Mouse (Mus musculus): ENCODE measurements around the gene Itga9. TPM values are rescaled to one million over a fixed set of nuclear protein-coding genes. Genes with fewer than 3 reads are reported as not detected.

The Itga9 gene
- polyA plus RNA-seq, 1 experiment: 15.0 TPM

DNA sequence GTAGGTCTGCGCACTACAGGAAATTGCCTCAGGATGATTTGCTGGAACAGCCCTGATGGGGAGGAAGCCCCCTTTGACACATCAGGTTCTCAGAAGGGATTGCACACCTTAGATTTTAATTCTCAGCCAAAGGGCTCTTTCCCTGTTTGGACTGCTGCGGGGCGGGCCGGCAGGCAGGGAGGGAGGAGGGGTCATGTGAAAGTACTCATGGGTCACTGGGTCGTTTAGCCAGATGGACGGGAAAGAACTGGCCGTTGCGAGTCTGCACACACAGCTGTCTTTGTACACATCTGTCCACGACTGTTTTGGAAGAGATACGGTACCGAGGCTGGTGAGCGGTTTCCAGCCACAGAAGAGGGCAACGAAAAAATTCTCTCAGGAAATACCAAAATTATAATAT is 332.9 kb downstream of the Itga9 start:
- TF ChIP-seq CTCF (conservative IDR thresholded peaks at IDR 0.05; ENCODE audit: insufficient read depth, insufficient read length, low read depth, low read length) (no peak), POLR2A (IDR thresholded peaks at IDR 0.05; ENCODE audit: low read depth, low read length) (no peak)
- peak; percentile 79 for DNase-seq
- peaks cover 31% of the 10 kb centered on the region for H3K4me1 ChIP-seq (ENCODE audit: control insufficient read depth, insufficient read depth, low read length)
- H3K36me3 ChIP-seq (ENCODE audit: control insufficient read depth, insufficient read depth, low read length): no peaks in the 10 kb centered on the region
- 16% methylated on average over 13 of the region's 13 CpGs for WGBS
- H3K27ac ChIP-seq (ENCODE audit: insufficient read depth, low read depth, low read length): 0 out of 2 replicates have a peak overlapping the region, but pooled peaks have one; percentile 33
- H3K4me3 ChIP-seq (ENCODE audit: insufficient read depth, low read depth, low read length): no peak overlapping the region
- no peaks in the 10 kb centered on the region for H3K27me3 ChIP-seq (replicated peaks; ENCODE audit: control insufficient read depth, insufficient read depth, low read length)

DNA sequence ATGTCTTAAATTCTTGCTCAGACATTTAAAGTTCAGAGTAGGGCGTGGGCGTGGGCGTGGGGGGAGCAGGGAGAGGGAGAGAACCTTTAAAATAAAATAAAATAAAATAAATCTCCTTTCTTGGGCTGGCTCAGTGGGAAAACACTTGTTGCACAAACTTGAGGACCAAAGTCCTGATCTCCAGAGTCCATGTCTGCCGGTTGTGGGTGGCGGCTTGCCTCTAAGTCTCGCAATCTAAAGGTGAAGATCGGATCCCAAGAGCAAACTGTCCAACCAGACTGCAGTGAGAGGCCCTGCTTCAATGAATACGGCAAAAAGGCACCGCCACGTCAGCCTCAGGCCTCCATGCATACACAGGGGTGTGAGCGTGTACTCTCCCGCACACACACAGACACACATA is 333.3 kb downstream of the Itga9 start:
- peak; percentile 69 for DNase-seq
- no peak for TF ChIP-seq POLR2A (IDR thresholded peaks at IDR 0.05; ENCODE audit: low read depth, low read length)
- TF ChIP-seq CTCF (conservative IDR thresholded peaks at IDR 0.05; ENCODE audit: insufficient read depth, insufficient read length, low read depth, low read length): no peak
- H3K36me3 ChIP-seq (ENCODE audit: control insufficient read depth, insufficient read depth, low read length): no peaks in the 10 kb centered on the region
- no peaks in the 10 kb centered on the region for H3K27me3 ChIP-seq (replicated peaks; ENCODE audit: control insufficient read depth, insufficient read depth, low read length)
- H3K4me1 ChIP-seq (ENCODE audit: control insufficient read depth, insufficient read depth, low read length): peaks cover 31% of the 10 kb centered on the region
- H3K27ac ChIP-seq (ENCODE audit: insufficient read depth, low read depth, low read length): peak overlapping the region; percentile 33
- no peak overlapping the region for H3K4me3 ChIP-seq (ENCODE audit: insufficient read depth, low read depth, low read length)
- 57% methylated on average over 12 of the region's 12 CpGs for WGBS

DNA sequence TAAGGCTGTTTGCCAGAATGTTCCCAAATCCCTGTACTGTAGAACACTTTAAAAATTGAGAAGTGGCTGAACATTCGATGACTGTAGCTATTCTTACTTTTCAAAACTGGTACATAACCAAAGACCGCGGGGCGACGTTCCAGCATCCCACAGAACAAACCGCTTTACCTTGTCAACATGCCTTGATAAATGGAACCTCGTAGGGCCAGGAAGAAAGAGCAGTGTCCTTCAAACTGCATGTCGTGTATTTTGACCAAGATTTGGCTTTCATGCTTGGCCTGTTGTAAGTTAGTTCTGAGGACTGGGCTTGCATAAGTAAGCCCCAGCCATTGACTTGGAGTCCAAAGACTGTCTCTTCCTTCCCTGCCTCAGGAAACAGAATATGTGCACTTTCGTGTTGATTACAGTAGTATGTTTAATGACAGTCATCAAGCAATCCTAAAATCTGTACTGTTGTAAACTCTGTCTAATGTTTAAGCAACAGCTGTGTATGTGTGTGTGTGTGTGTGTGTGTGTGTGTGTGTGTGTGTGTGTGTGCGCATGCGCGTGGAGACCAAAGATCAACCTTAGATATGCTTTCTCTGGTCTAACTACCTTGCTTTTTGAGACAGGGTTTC is 334.2 kb downstream of the Itga9 start:
- Histone ChIP-seq H3K4me1 (ENCODE audit: control insufficient read depth, insufficient read depth, low read length) (peaks cover 30% of the 10 kb centered on the region), H3K4me3 (ENCODE audit: insufficient read depth, low read depth, low read length) (no peak overlapping the region), H3K27ac (ENCODE audit: insufficient read depth, low read depth, low read length) (peak overlapping the region; percentile 56), H3K27me3 (replicated peaks; ENCODE audit: control insufficient read depth, insufficient read depth, low read length) (no peaks in the 10 kb centered on the region), H3K36me3 (ENCODE audit: control insufficient read depth, insufficient read depth, low read length) (no peaks in the 10 kb centered on the region)
- DNase-seq: peak; percentile 63
- WGBS: 57% methylated on average over 12 of the region's 12 CpGs
- no peak for TF ChIP-seq CTCF (conservative IDR thresholded peaks at IDR 0.05; ENCODE audit: insufficient read depth, insufficient read length, low read depth, low read length)
- no peak for TF ChIP-seq POLR2A (IDR thresholded peaks at IDR 0.05; ENCODE audit: low read depth, low read length)

DNA sequence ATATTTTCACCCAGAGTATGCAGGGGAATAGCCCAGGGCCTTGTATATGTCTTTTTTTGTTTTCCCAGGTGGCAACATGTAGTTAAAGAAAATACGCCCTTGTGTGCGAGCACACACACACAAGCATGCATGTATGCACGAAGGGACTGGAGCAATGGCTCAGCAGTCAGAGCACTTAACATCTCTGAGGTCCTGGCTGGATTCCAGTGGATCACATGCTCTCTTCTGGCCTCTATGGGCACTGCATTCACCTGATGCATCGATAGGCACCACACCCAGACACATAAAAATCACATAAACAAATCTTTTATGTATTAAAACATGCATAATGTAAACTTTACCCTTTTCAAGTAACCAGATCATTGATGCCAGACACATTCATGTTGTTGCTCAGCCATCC is 335.5 kb downstream of the Itga9 start:
- H3K27me3 ChIP-seq (replicated peaks; ENCODE audit: control insufficient read depth, insufficient read depth, low read length): no peaks in the 10 kb centered on the region
- no peak for TF ChIP-seq CTCF (conservative IDR thresholded peaks at IDR 0.05; ENCODE audit: insufficient read depth, insufficient read length, low read depth, low read length)
- no peak for TF ChIP-seq POLR2A (IDR thresholded peaks at IDR 0.05; ENCODE audit: low read depth, low read length)
- H3K4me1 ChIP-seq (ENCODE audit: control insufficient read depth, insufficient read depth, low read length): peaks cover 20% of the 10 kb centered on the region
- DNase-seq: peak; percentile 55
- WGBS: 55% methylated on average over 4 of the region's 4 CpGs
- no peak overlapping the region for H3K4me3 ChIP-seq (ENCODE audit: insufficient read depth, low read depth, low read length)
- H3K27ac ChIP-seq (ENCODE audit: insufficient read depth, low read depth, low read length): no peak overlapping the region
- H3K36me3 ChIP-seq (ENCODE audit: control insufficient read depth, insufficient read depth, low read length): no peaks in the 10 kb centered on the region

DNA sequence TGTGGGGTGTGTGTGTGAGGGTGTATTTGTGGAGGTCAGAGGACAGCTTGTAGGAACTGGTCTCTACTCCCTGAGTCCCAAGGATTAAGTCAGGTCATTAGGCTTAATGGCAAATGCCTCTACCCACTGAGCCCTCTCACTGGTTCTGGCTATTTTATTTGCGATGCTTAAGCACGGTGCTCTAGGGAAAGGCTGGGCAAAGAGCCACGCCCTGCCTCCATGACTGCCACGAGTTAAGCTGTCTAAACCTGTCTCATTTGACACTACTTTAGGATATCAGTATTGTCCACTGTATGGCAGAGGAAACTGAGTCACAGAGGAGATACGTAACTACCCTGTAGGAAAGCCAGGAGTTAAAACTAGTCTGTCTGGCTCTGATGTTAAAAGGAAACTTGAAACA is 337.5 kb downstream of the Itga9 start:
- H3K27me3 ChIP-seq (replicated peaks; ENCODE audit: control insufficient read depth, insufficient read depth, low read length): no peaks in the 10 kb centered on the region
- DNase-seq: no peak
- WGBS: 48% methylated on average over 5 of the region's 5 CpGs
- peaks cover 25% of the 10 kb centered on the region for H3K4me1 ChIP-seq (ENCODE audit: control insufficient read depth, insufficient read depth, low read length)
- TF ChIP-seq CTCF (conservative IDR thresholded peaks at IDR 0.05; ENCODE audit: insufficient read depth, insufficient read length, low read depth, low read length) (no peak), POLR2A (IDR thresholded peaks at IDR 0.05; ENCODE audit: low read depth, low read length) (no peak)
- no peak overlapping the region for H3K4me3 ChIP-seq (ENCODE audit: insufficient read depth, low read depth, low read length)
- H3K27ac ChIP-seq (ENCODE audit: insufficient read depth, low read depth, low read length): no peak overlapping the region
- H3K36me3 ChIP-seq (ENCODE audit: control insufficient read depth, insufficient read depth, low read length): no peaks in the 10 kb centered on the region

DNA sequence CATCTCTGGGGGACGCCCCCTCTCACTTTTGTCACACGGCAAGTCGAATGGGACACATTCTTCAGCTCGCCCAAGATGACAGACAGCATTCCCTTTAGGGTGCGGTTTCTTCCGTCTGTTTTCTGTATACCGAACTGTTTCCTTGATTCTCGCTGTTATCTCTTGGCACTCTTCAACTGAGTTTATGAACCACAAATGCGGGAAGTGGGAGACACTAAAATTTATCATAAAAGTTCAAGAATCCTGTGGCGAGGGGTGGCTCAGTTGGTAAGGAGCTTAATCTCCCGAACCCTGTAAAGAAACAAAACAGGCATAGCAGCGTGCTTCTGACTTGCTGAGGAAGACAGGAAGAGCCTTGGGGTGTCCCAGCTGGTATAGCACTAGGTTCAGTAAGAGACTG is 337.9 kb downstream of the Itga9 start:
- H3K4me3 ChIP-seq (ENCODE audit: insufficient read depth, low read depth, low read length): no peak overlapping the region
- H3K4me1 ChIP-seq (ENCODE audit: control insufficient read depth, insufficient read depth, low read length): peaks cover 22% of the 10 kb centered on the region
- H3K36me3 ChIP-seq (ENCODE audit: control insufficient read depth, insufficient read depth, low read length): no peaks in the 10 kb centered on the region
- DNase-seq: no peak
- WGBS: 59% methylated on average over 12 of the region's 12 CpGs
- no peak for TF ChIP-seq CTCF (conservative IDR thresholded peaks at IDR 0.05; ENCODE audit: insufficient read depth, insufficient read length, low read depth, low read length)
- TF ChIP-seq POLR2A (IDR thresholded peaks at IDR 0.05; ENCODE audit: low read depth, low read length): no peak
- no peak overlapping the region for H3K27ac ChIP-seq (ENCODE audit: insufficient read depth, low read depth, low read length)
- H3K27me3 ChIP-seq (replicated peaks; ENCODE audit: control insufficient read depth, insufficient read depth, low read length): no peaks in the 10 kb centered on the region

DNA sequence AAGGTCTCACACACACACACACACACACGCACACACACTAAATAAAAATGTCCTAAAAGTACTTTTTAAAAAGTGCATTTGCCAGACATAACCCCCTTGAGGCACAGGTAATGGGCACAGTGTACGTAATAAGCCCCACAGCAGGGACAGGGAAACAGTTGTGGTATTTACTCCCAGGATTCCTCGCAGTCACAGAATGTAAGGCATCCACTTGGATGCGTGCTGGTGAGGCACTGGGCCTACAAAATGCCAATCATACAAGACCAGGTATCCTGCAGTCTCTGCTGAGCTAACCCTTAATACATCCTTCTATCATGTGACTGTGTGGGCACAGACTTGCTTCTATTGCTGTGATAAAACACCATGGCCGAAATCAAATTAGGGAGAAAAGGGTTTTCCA is 342.0 kb downstream of the Itga9 start:
- Histone ChIP-seq H3K4me1 (ENCODE audit: control insufficient read depth, insufficient read depth, low read length) (0 out of 2 replicates have a peak, but pooled peaks cover 19% of the 10 kb centered on the region), H3K27me3 (replicated peaks; ENCODE audit: control insufficient read depth, insufficient read depth, low read length) (no peaks in the 10 kb centered on the region), H3K4me3 (ENCODE audit: insufficient read depth, low read depth, low read length) (no peak overlapping the region), H3K27ac (ENCODE audit: insufficient read depth, low read depth, low read length) (no peak overlapping the region), H3K36me3 (ENCODE audit: control insufficient read depth, insufficient read depth, low read length) (no peaks in the 10 kb centered on the region)
- WGBS: 78% methylated on average over 5 of the region's 5 CpGs
- no peak for DNase-seq
- TF ChIP-seq CTCF (conservative IDR thresholded peaks at IDR 0.05; ENCODE audit: insufficient read depth, insufficient read length, low read depth, low read length): no peak
